ENCODE assay signal across 7 mouse cellular contexts in the genomic region with DNA sequence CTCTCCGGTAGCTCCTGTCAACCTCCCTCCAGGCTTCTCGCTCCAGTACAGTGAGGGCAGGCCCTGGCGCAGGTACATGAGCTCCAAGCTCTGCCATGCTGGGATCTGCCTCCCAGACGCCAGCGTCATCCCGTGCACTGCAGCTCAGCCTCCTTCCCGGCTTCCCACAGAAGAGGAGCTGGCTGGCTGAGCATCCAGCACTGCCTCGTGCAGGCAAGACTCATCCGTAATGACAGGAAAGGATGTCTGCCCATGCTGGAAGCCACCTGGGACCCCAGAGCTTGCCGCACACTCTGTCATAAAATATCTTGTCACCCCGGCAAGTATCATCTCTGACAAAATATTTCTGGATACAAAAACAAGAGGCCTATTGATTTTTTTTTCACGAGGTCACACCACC. TPM values are rescaled to one million over a fixed set of nuclear protein-coding genes. Genes with fewer than 3 reads are reported as not detected.
DNase-seq lines count a peak whose midpoint lies in the region; ATAC-seq and TF ChIP-seq lines count a peak whose summit lies in the region.

A gene (plus strand): TSS at position 171 of the 400 bp plus-strand sequence.

- ATAC-seq in lung, postnatal 0 days, result no peak
- ATAC-seq in embryonic facial prominence, embryonic 14.5 days (ENCODE audit: low read depth), result no peak
- ATAC-seq in intestine, postnatal 0 days, result no peak
- no peak for ATAC-seq in liver, postnatal 0 days
- ATAC-seq in stomach, embryonic 16.5 days (ENCODE audit: insufficient read depth, low FRiP score), result no peak

- no peak within 1 kb of the TSS for H3K27ac ChIP-seq in lung, postnatal 0 days (ENCODE audit: low read length)
- H3K27ac ChIP-seq in embryonic facial prominence, embryonic 14.5 days (replicated peaks; ENCODE audit: low read depth, low read length), result peak within 1 kb of the TSS; percentile 78
- no peak within 1 kb of the TSS for H3K27ac ChIP-seq in intestine, postnatal 0 days (ENCODE audit: low read depth, low read length)
- H3K27ac ChIP-seq in liver, postnatal 0 days (ENCODE audit: low read depth), result no peak within 1 kb of the TSS
- H3K27ac ChIP-seq in stomach, embryonic 16.5 days (ENCODE audit: low read length), result peak within 1 kb of the TSS; percentile 44; the same call in 1 of the 2 replicates

- H3K36me3 ChIP-seq in lung, postnatal 0 days (ENCODE audit: insufficient read depth, low read length), result no peaks in the 10 kb centered on the region
- no peaks in the 10 kb centered on the region for H3K36me3 ChIP-seq in embryonic facial prominence, embryonic 14.5 days (ENCODE audit: control insufficient read depth, insufficient read depth, low read length)
- no peaks in the 10 kb centered on the region for H3K36me3 ChIP-seq in intestine, postnatal 0 days (ENCODE audit: control insufficient read depth, insufficient read depth)
- H3K36me3 ChIP-seq in liver, postnatal 0 days (replicated peaks; ENCODE audit: insufficient read depth, low read length), result no peaks in the 10 kb centered on the region
- no peaks in the 10 kb centered on the region for H3K36me3 ChIP-seq in stomach, embryonic 16.5 days (ENCODE audit: control insufficient read depth, insufficient read depth, low read length)

- H3K9me3 ChIP-seq in lung, postnatal 0 days (ENCODE audit: low read length), result no peaks in the 10 kb centered on the region
- H3K9me3 ChIP-seq in embryonic facial prominence, embryonic 14.5 days (ENCODE audit: control insufficient read depth, low read length), result no peaks in the 10 kb centered on the region
- no peaks in the 10 kb centered on the region for H3K9me3 ChIP-seq in intestine, postnatal 0 days (ENCODE audit: control insufficient read depth)
- H3K9me3 ChIP-seq in liver, postnatal 0 days (ENCODE audit: low read length), result peaks cover 6% of the 10 kb centered on the region
- peaks cover 6% of the 10 kb centered on the region; the same call in 1 of the 2 replicates for H3K9me3 ChIP-seq in stomach, embryonic 16.5 days (replicated peaks; ENCODE audit: control insufficient read depth, low read length)

- no peaks in the 10 kb centered on the region for H3K27me3 ChIP-seq in lung, postnatal 0 days (replicated peaks; ENCODE audit: insufficient read depth, low read length)
- H3K27me3 ChIP-seq in embryonic facial prominence, embryonic 14.5 days (replicated peaks; ENCODE audit: control insufficient read depth, insufficient read depth, low read length), result no peaks in the 10 kb centered on the region
- H3K27me3 ChIP-seq in intestine, postnatal 0 days (replicated peaks; ENCODE audit: control insufficient read depth, insufficient read depth, low read length), result no peaks in the 10 kb centered on the region
- H3K27me3 ChIP-seq in liver, postnatal 0 days (ENCODE audit: insufficient read depth, low read length), result peaks cover 11% of the 10 kb centered on the region; the same call in 1 of the 2 replicates
- H3K27me3 ChIP-seq in stomach, embryonic 16.5 days (ENCODE audit: control insufficient read depth, insufficient read depth, low read length), result no peaks in the 10 kb centered on the region

- no peak within 1 kb of the TSS for H3K9ac ChIP-seq in lung, postnatal 0 days (replicated peaks; ENCODE audit: low read depth)
- peak within 1 kb of the TSS; percentile 55 for H3K9ac ChIP-seq in embryonic facial prominence, embryonic 14.5 days (ENCODE audit: low read depth, low read length)
- H3K9ac ChIP-seq in intestine, postnatal 0 days (ENCODE audit: low read depth, low read length), result no peak within 1 kb of the TSS
- H3K9ac ChIP-seq in liver, postnatal 0 days (replicated peaks), result no peak within 1 kb of the TSS
- H3K9ac ChIP-seq in stomach, embryonic 16.5 days (ENCODE audit: low read length), result peak within 1 kb of the TSS; percentile 69

- TF ChIP-seq EP300 in lung, postnatal 0 days (IDR thresholded peaks at IDR 0.05), result no peak
- TF ChIP-seq EP300 in liver, postnatal 0 days (IDR thresholded peaks at IDR 0.05; ENCODE audit: low read depth), result no peak

- 51% methylated on average over 12 of the region's 12 CpGs for WGBS in lung, postnatal 0 days
- WGBS in embryonic facial prominence, embryonic 14.5 days, result 24% methylated on average over 12 of the region's 12 CpGs
- 48% methylated on average over 12 of the region's 12 CpGs for WGBS in intestine, postnatal 0 days
- 42% methylated on average over 12 of the region's 12 CpGs for WGBS in liver, postnatal 0 days (ENCODE audit: insufficient replicate concordance)
- WGBS in stomach, embryonic 16.5 days, result 27% methylated on average over 12 of the region's 12 CpGs

- no peak within 1 kb of the TSS for H3K4me3 ChIP-seq in lung, postnatal 0 days (ENCODE audit: low read depth, low read length)
- peak within 1 kb of the TSS; percentile 7; the same call in 1 of the 2 replicates for H3K4me3 ChIP-seq in embryonic facial prominence, embryonic 14.5 days (ENCODE audit: low read depth, low read length)
- H3K4me3 ChIP-seq in intestine, postnatal 0 days (ENCODE audit: low read depth, low read length), result no peak within 1 kb of the TSS; the same call in 1 of the 2 replicates
- H3K4me3 ChIP-seq in liver, postnatal 0 days (ENCODE audit: low read depth, low read length), result no peak within 1 kb of the TSS
- H3K4me3 ChIP-seq in stomach, embryonic 16.5 days (replicated peaks; ENCODE audit: low read length), result peak within 1 kb of the TSS; percentile 21

- H3K4me1 ChIP-seq in lung, postnatal 0 days (ENCODE audit: insufficient read depth, low read depth, low read length), result peaks cover 6% of the 10 kb centered on the region
- peaks cover 42% of the 10 kb centered on the region for H3K4me1 ChIP-seq in embryonic facial prominence, embryonic 14.5 days (ENCODE audit: control insufficient read depth, insufficient read depth, low read length)
- no peaks in the 10 kb centered on the region for H3K4me1 ChIP-seq in intestine, postnatal 0 days (replicated peaks; ENCODE audit: control insufficient read depth, insufficient read depth, low read length)
- peaks cover 6% of the 10 kb centered on the region; the same call in 1 of the 2 replicates for H3K4me1 ChIP-seq in liver, postnatal 0 days (ENCODE audit: insufficient read depth)
- peaks cover 20% of the 10 kb centered on the region for H3K4me1 ChIP-seq in stomach, embryonic 16.5 days (ENCODE audit: control insufficient read depth, insufficient read depth, low read length)

- no peak for TF ChIP-seq CTCF in lung, postnatal 0 days (IDR thresholded peaks at IDR 0.05)
- no peak for TF ChIP-seq CTCF in intestine, postnatal 0 days (IDR thresholded peaks at IDR 0.05; ENCODE audit: low read depth)
- no peak for TF ChIP-seq CTCF in liver, postnatal 0 days (IDR thresholded peaks at IDR 0.05; ENCODE audit: low read depth)

- DNase-seq in lung, postnatal 0 days (ENCODE audit: low spot score), result no peak
- no peak for DNase-seq in lung, postnatal 25 days (ENCODE audit: low spot score)
- DNase-seq in embryonic facial prominence, embryonic 14.5 days (ENCODE audit: low spot score), result no peak
- DNase-seq in liver, postnatal 0 days, result no peak
- DNase-seq in urinary bladder, postnatal 25 days (ENCODE audit: low spot score), result no peak

- H3K4me2 ChIP-seq in lung, postnatal 0 days (replicated peaks; ENCODE audit: low read depth, low read length), result peak within 1 kb of the TSS; percentile 50
- H3K4me2 ChIP-seq in embryonic facial prominence, embryonic 14.5 days (ENCODE audit: low read depth, low read length), result peak within 1 kb of the TSS; percentile 56
- H3K4me2 ChIP-seq in intestine, postnatal 0 days (replicated peaks; ENCODE audit: low read depth), result peak within 1 kb of the TSS; percentile 51
- peak within 1 kb of the TSS; percentile 57 for H3K4me2 ChIP-seq in liver, postnatal 0 days (ENCODE audit: low read depth, low read length)
- H3K4me2 ChIP-seq in stomach, embryonic 16.5 days (ENCODE audit: low read depth, low read length), result peak within 1 kb of the TSS; percentile 63

RNA-seq across cellular contexts. Expression of the gene that starts here (rescaled TPM):
- not detected in 2 replicates for polyA plus RNA-seq in lung, postnatal 0 days (2015; fragmentation: Nextera tagmentation; extraction: Ambion mirVana)
- polyA plus RNA-seq in embryonic facial prominence, embryonic 14.5 days (2014; fragmentation: Nextera tagmentation; extraction: Ambion mirVana), result 0.08 and 0.10 TPM in 2 replicates
- polyA plus RNA-seq in intestine, postnatal 0 days (2015; fragmentation: Nextera tagmentation; extraction: Ambion mirVana), result not detected in 2 replicates
- polyA plus RNA-seq in liver, postnatal 0 days (2015; fragmentation: Nextera tagmentation; extraction: Ambion mirVana), result not detected in 2 replicates
- polyA plus RNA-seq in stomach, embryonic 16.5 days (2015; fragmentation: Nextera tagmentation; extraction: Ambion mirVana), result not detected in 2 replicates

Comparison
In these comparisons a context has a peak if more than half of its experiments do, and no peak if none do; other contexts are left out.
1. H3K27ac ChIP-seq: peak in embryonic facial prominence, embryonic 14.5 days (single experiment) and stomach, embryonic 16.5 days (single experiment); none in lung, postnatal 0 days (single experiment), intestine, postnatal 0 days (single experiment) and liver, postnatal 0 days (single experiment).
2. H3K4me3 ChIP-seq: peak in embryonic facial prominence, embryonic 14.5 days (single experiment) and stomach, embryonic 16.5 days (single experiment); none in lung, postnatal 0 days (single experiment), intestine, postnatal 0 days (single experiment) and liver, postnatal 0 days (single experiment).
3. H3K9ac ChIP-seq: peak in embryonic facial prominence, embryonic 14.5 days (single experiment) and stomach, embryonic 16.5 days (single experiment); none in lung, postnatal 0 days (single experiment), intestine, postnatal 0 days (single experiment) and liver, postnatal 0 days (single experiment).
4. Peak in every context shown above with its lines, with median percentiles within 50 percentile points of each other: H3K4me2 ChIP-seq.